17 mouse cellular contexts compared by ENCODE assay signal in genomic region chr5:58228726-58229125, GRCm38 (mm10).
A peak's percentile ranks its signal among the peaks of the same experiment; 100 is the strongest.
DNase-seq lines count a peak whose midpoint lies in the region; ATAC-seq lines count a peak whose summit lies in the region.
"Had no signal": no experiment of that assay in that cellular context is flagged by ENCODE, and none has a peak within 500 bp of the region (broad histone marks: within the 10 kb centered on the region; RNA-seq: fewer than 3 reads in every experiment).

No protein-coding gene starts in this region.

- DNase-seq in embryo, embryonic 11.5 days (ENCODE audit: low read depth, low spot score), result peak; percentile 5
- DNase-seq in left cerebral cortex, adult 8-10 months (ENCODE audit: low spot score in 2 of 2), result no peak
- DNase-seq in lung, postnatal 4 days, result no peak
- DNase-seq: adrenal gland, postnatal 36 days; cerebellum, adult 8-10 months; heart, adult 11 months; kidney, adult 2 months; layer of hippocampus, postnatal 36 days; left cerebral cortex, postnatal 4 days; lung, adult 2 months had no signal

- ATAC-seq in midbrain, embryonic 13.5 days, result peak; percentile 30; the same call in 1 of the 2 replicates
- no peak for ATAC-seq in midbrain, embryonic 16.5 days
- peak; percentile 63; the same call in 1 of the 2 replicates for ATAC-seq in hindbrain, embryonic 15.5 days (ENCODE audit: low FRiP score, low read depth)
- ATAC-seq in neural tube, embryonic 13.5 days (ENCODE audit: low read depth), result peak; percentile 47
- ATAC-seq: forebrain, embryonic 13.5 days had no signal

- H3K9ac ChIP-seq in midbrain, embryonic 13.5 days (replicated peaks), result no peak overlapping the region
- no peak overlapping the region for H3K9ac ChIP-seq in midbrain, embryonic 16.5 days (ENCODE audit: low read depth, low read length)
- H3K9ac ChIP-seq in hindbrain, embryonic 15.5 days, result no peak overlapping the region
- no peak overlapping the region for H3K9ac ChIP-seq in neural tube, embryonic 13.5 days
- H3K9ac ChIP-seq: forebrain, embryonic 13.5 days had no signal

- 43% methylated on average over 3 of the region's 3 CpGs for WGBS in midbrain, embryonic 13.5 days
- 38% methylated on average over 3 of the region's 3 CpGs for WGBS in midbrain, embryonic 16.5 days
- WGBS in hindbrain, embryonic 15.5 days, result 25% methylated on average over 3 of the region's 3 CpGs
- 11% methylated on average over 3 of the region's 3 CpGs for WGBS in neural tube, embryonic 13.5 days

- no peak overlapping the region for H3K27ac ChIP-seq in midbrain, embryonic 13.5 days
- no peak overlapping the region for H3K27ac ChIP-seq in midbrain, embryonic 16.5 days (ENCODE audit: low read length)
- no peak overlapping the region for H3K27ac ChIP-seq in hindbrain, embryonic 15.5 days (replicated peaks)
- no peak overlapping the region; the same call in 1 of the 2 replicates for H3K27ac ChIP-seq in neural tube, embryonic 13.5 days (replicated peaks)
- H3K27ac ChIP-seq: embryonic facial prominence, embryonic 10.5 days; forebrain, embryonic 13.5 days had no signal

- no peaks in the 10 kb centered on the region for H3K4me1 ChIP-seq in midbrain, embryonic 13.5 days (replicated peaks)
- H3K4me1 ChIP-seq in midbrain, embryonic 16.5 days (ENCODE audit: control insufficient read depth, insufficient read depth, low read length), result 0 out of 2 replicates have a peak, but pooled peaks cover 3% of the 10 kb centered on the region
- H3K4me1 ChIP-seq in hindbrain, embryonic 15.5 days (replicated peaks), result no peaks in the 10 kb centered on the region
- H3K4me1 ChIP-seq in neural tube, embryonic 13.5 days (replicated peaks), result peaks cover 6% of the 10 kb centered on the region
- H3K4me1 ChIP-seq: embryonic facial prominence, embryonic 10.5 days; forebrain, embryonic 13.5 days had no signal

- no peaks in the 10 kb centered on the region for H3K36me3 ChIP-seq in midbrain, embryonic 13.5 days
- H3K36me3 ChIP-seq in midbrain, embryonic 16.5 days (ENCODE audit: control insufficient read depth, insufficient read depth, low read length), result no peaks in the 10 kb centered on the region
- H3K36me3 ChIP-seq in hindbrain, embryonic 15.5 days, result no peaks in the 10 kb centered on the region
- H3K36me3 ChIP-seq in neural tube, embryonic 13.5 days, result no peaks in the 10 kb centered on the region
- H3K36me3 ChIP-seq: embryonic facial prominence, embryonic 10.5 days had no signal

- no peaks in the 10 kb centered on the region; the same call in 1 of the 2 replicates for H3K9me3 ChIP-seq in midbrain, embryonic 13.5 days
- peaks cover 2% of the 10 kb centered on the region; the same call in 1 of the 2 replicates for H3K9me3 ChIP-seq in midbrain, embryonic 16.5 days (replicated peaks; ENCODE audit: control insufficient read depth, low read length, poor library complexity, severe bottlenecking)
- H3K9me3 ChIP-seq in hindbrain, embryonic 15.5 days, result no peaks in the 10 kb centered on the region; the same call in 1 of the 2 replicates
- H3K9me3 ChIP-seq in neural tube, embryonic 13.5 days, result peaks cover 8% of the 10 kb centered on the region; the same call in 1 of the 2 replicates
- H3K9me3 ChIP-seq: forebrain, embryonic 13.5 days had no signal

- no peaks in the 10 kb centered on the region for H3K27me3 ChIP-seq in midbrain, embryonic 13.5 days
- H3K27me3 ChIP-seq in midbrain, embryonic 16.5 days (ENCODE audit: control insufficient read depth, insufficient read depth, low read depth, low read length), result no peaks in the 10 kb centered on the region
- no peaks in the 10 kb centered on the region for H3K27me3 ChIP-seq in hindbrain, embryonic 15.5 days
- H3K27me3 ChIP-seq in neural tube, embryonic 13.5 days, result no peaks in the 10 kb centered on the region
- H3K27me3 ChIP-seq: forebrain, embryonic 13.5 days had no signal

- H3K4me2 ChIP-seq in midbrain, embryonic 13.5 days (replicated peaks), result no peak overlapping the region
- H3K4me2 ChIP-seq in midbrain, embryonic 16.5 days (ENCODE audit: low read length), result no peak overlapping the region
- H3K4me2 ChIP-seq in hindbrain, embryonic 15.5 days, result no peak overlapping the region
- no peak overlapping the region for H3K4me2 ChIP-seq in neural tube, embryonic 13.5 days
- H3K4me2 ChIP-seq: forebrain, embryonic 13.5 days; liver, embryonic 11.5 days had no signal

- H3K4me3 ChIP-seq in midbrain, embryonic 13.5 days (replicated peaks), result no peak overlapping the region
- no peak overlapping the region for H3K4me3 ChIP-seq in midbrain, embryonic 16.5 days (ENCODE audit: low read depth, low read length)
- H3K4me3 ChIP-seq in hindbrain, embryonic 15.5 days, result no peak overlapping the region
- no peak overlapping the region for H3K4me3 ChIP-seq in neural tube, embryonic 13.5 days
- H3K4me3 ChIP-seq: embryonic facial prominence, embryonic 10.5 days; forebrain, embryonic 13.5 days had no signal
